Comparison of ENCODE assay signal across 23 mouse cellular contexts in the genomic region with DNA sequence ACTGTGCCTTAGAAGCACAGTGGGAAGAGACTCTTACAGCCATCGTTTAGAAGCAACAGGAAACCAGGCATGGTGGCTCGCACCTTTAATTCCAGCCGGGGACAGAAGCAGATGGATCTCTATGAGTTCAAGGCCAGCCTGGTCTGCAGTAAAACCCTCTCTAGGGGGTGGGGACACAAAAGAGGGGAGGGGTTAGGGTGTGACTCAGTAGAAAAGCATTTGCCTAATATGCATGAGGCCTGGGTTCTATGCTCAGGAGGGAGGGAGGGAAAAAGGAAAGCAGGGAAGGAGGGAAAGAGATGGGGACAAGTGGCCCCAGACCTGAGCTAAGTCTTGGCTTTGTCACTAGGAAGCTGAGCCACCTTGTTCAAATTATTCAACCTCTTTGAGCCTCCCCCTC.
DNase-seq lines count a peak whose midpoint lies in the region; ATAC-seq and TF ChIP-seq lines count a peak whose summit lies in the region.
"Had no signal": no experiment of that assay in that cellular context is flagged by ENCODE, and none has a peak within 500 bp of the region (broad histone marks: within the 10 kb centered on the region; RNA-seq: fewer than 3 reads in every experiment).

No protein-coding gene starts in this region.

- no peak overlapping the region for H3K9ac ChIP-seq in midbrain, embryonic 13.5 days (replicated peaks)
- no peak overlapping the region for H3K9ac ChIP-seq in midbrain, embryonic 15.5 days
- H3K9ac ChIP-seq in intestine, postnatal 0 days (ENCODE audit: low read depth, low read length), result no peak overlapping the region
- H3K9ac ChIP-seq: embryonic facial prominence, embryonic 12.5 days; forebrain, embryonic 15.5 days; heart, embryonic 13.5 days; limb, embryonic 15.5 days; liver, embryonic 13.5 days; midbrain, embryonic 12.5 days had no signal

- no peaks in the 10 kb centered on the region for H3K36me3 ChIP-seq in midbrain, embryonic 13.5 days
- no peaks in the 10 kb centered on the region for H3K36me3 ChIP-seq in midbrain, embryonic 15.5 days (replicated peaks)
- H3K36me3 ChIP-seq in intestine, postnatal 0 days (ENCODE audit: control insufficient read depth, insufficient read depth), result no peaks in the 10 kb centered on the region
- H3K36me3 ChIP-seq: embryonic facial prominence, embryonic 12.5 days; forebrain, embryonic 15.5 days; G1E; heart, embryonic 13.5 days; limb, embryonic 15.5 days; liver, embryonic 13.5 days; midbrain, embryonic 12.5 days had no signal

- 65% methylated on average over 3 of the region's 3 CpGs for WGBS in midbrain, embryonic 13.5 days
- 61% methylated on average over 3 of the region's 3 CpGs for WGBS in midbrain, embryonic 15.5 days
- WGBS in intestine, postnatal 0 days, result 31% methylated on average over 3 of the region's 3 CpGs

- peaks cover 15% of the 10 kb centered on the region; the same call in 1 of the 2 replicates for H3K27me3 ChIP-seq in midbrain, embryonic 13.5 days
- H3K27me3 ChIP-seq in midbrain, embryonic 15.5 days (replicated peaks), result 0 out of 2 replicates have a peak, but pooled peaks cover 2% of the 10 kb centered on the region
- H3K27me3 ChIP-seq in intestine, postnatal 0 days (replicated peaks; ENCODE audit: control insufficient read depth, insufficient read depth, low read length), result no peaks in the 10 kb centered on the region
- H3K27me3 ChIP-seq: limb, embryonic 15.5 days had no signal

- no peak for ATAC-seq in midbrain, embryonic 13.5 days
- ATAC-seq in midbrain, embryonic 15.5 days (replicated peaks), result no peak; the same call in 1 of the 2 replicates
- no peak for ATAC-seq in intestine, postnatal 0 days
- ATAC-seq: forebrain, embryonic 15.5 days; lung, postnatal 0 days had no signal

- no peak overlapping the region for H3K4me2 ChIP-seq in midbrain, embryonic 13.5 days (replicated peaks)
- no peak overlapping the region for H3K4me2 ChIP-seq in midbrain, embryonic 15.5 days
- no peak overlapping the region for H3K4me2 ChIP-seq in intestine, postnatal 0 days (replicated peaks; ENCODE audit: low read depth)
- H3K4me2 ChIP-seq: embryonic facial prominence, embryonic 12.5 days; forebrain, embryonic 15.5 days; heart, embryonic 13.5 days; liver, embryonic 13.5 days had no signal

- no peak for TF ChIP-seq CTCF in intestine, postnatal 0 days (IDR thresholded peaks at IDR 0.05; ENCODE audit: low read depth)

- no peaks in the 10 kb centered on the region for H3K9me3 ChIP-seq in midbrain, embryonic 13.5 days
- no peaks in the 10 kb centered on the region for H3K9me3 ChIP-seq in midbrain, embryonic 15.5 days
- H3K9me3 ChIP-seq in intestine, postnatal 0 days (ENCODE audit: control insufficient read depth), result no peaks in the 10 kb centered on the region
- H3K9me3 ChIP-seq: embryonic facial prominence, embryonic 12.5 days; forebrain, embryonic 15.5 days; G1E; heart, embryonic 13.5 days; limb, embryonic 15.5 days; liver, embryonic 13.5 days; megakaryocyte, embryonic 14.5 days; midbrain, embryonic 12.5 days had no signal

- peak overlapping the region; percentile 76 for H3K27ac ChIP-seq in midbrain, embryonic 13.5 days
- no peak overlapping the region; the same call in 1 of the 2 replicates for H3K27ac ChIP-seq in midbrain, embryonic 15.5 days
- no peak overlapping the region for H3K27ac ChIP-seq in intestine, postnatal 0 days (ENCODE audit: low read depth, low read length)
- H3K27ac ChIP-seq: embryonic facial prominence, embryonic 12.5 days; forebrain, embryonic 15.5 days; heart, embryonic 13.5 days; left cerebral cortex, adult 2 months; limb, embryonic 15.5 days; liver, embryonic 13.5 days had no signal

- peaks cover 18% of the 10 kb centered on the region for H3K4me1 ChIP-seq in midbrain, embryonic 13.5 days (replicated peaks)
- H3K4me1 ChIP-seq in midbrain, embryonic 15.5 days, result peaks cover 9% of the 10 kb centered on the region
- H3K4me1 ChIP-seq in intestine, postnatal 0 days (replicated peaks; ENCODE audit: control insufficient read depth, insufficient read depth, low read length), result 0 out of 2 replicates have a peak, but pooled peaks cover 5% of the 10 kb centered on the region
- H3K4me1 ChIP-seq: heart, embryonic 13.5 days had no signal

- DNase-seq in R1 (ENCODE audit: low read depth, low spot score), result peak; percentile 80
- DNase-seq in gastrocnemius, adult 18-20 months (ENCODE audit: low spot score), result no peak
- DNase-seq in left cerebral cortex, adult 11 months (ENCODE audit: low spot score), result no peak
- no peak for DNase-seq in frontal cortex, postnatal 36 days (ENCODE audit: low spot score in 2 of 2)
- DNase-seq: adrenal gland, postnatal 25 days; embryo, embryonic 11 days; heart, postnatal 10 days; liver, embryonic 13.5 days; lung, adult 18-20 months; lung, postnatal 4 days; thymus, postnatal 25 days had no signal

- H3K4me3 ChIP-seq in midbrain, embryonic 13.5 days (replicated peaks), result no peak overlapping the region
- no peak overlapping the region for H3K4me3 ChIP-seq in midbrain, embryonic 15.5 days
- H3K4me3 ChIP-seq in intestine, postnatal 0 days (ENCODE audit: low read depth, low read length), result 0 out of 2 replicates have a peak overlapping the region, but pooled peaks have one; percentile 7
- H3K4me3 ChIP-seq: embryonic facial prominence, embryonic 12.5 days; forebrain, embryonic 15.5 days; heart, embryonic 13.5 days; left cerebral cortex, adult 2 months; limb, embryonic 15.5 days; liver, embryonic 13.5 days; megakaryocyte, embryonic 14.5 days; midbrain, embryonic 12.5 days had no signal
